Mouse (Mus musculus) lung, postnatal 0 days (tissue): ENCODE measurements around the gene Sgce.

Experiments used
- CTCF ChIP-seq: IDR thresholded peaks from 2 replicates; pipeline ENCODE4 v1.5.1; 2016; ENCODE audit warnings: antibody characterized with exemption, mild to moderate bottlenecking
- EP300 ChIP-seq: IDR thresholded peaks from 2 replicates; pipeline ENCODE4 v1.6.1; 2016; ENCODE audit warnings: antibody characterized with exemption, mild to moderate bottlenecking, control low read depth

GRCm38 (mm10) chr6:4738034-4738629 lies 8.9 kb downstream of the Sgce start:
- TF ChIP-seq CTCF (no peak), EP300 (no peak)
